Mouse (Mus musculus): Measurements from ENCODE around the gene Arl5a. TPM values are rescaled to one million over a fixed set of nuclear protein-coding genes. Genes with fewer than 3 reads are reported as not detected.

The Arl5a gene
- polyA plus RNA-seq, 1 experiment from 2014 or later, result 63.6 TPM

GRCm38 (mm10) chr2:52420001-52420710 lies 4.5 kb downstream of the Arl5a start:
- H3K4me3 ChIP-seq, result no peak overlapping the region
- no peak overlapping the region for H3K9ac ChIP-seq
- H3K9me3 ChIP-seq, result peaks cover 11% of the 10 kb centered on the region; the same call in 1 of the 2 replicates
- no peaks in the 10 kb centered on the region for H3K27me3 ChIP-seq (replicated peaks)
- WGBS, result 95% methylated on average over 7 of the region's 7 CpGs
- no peak overlapping the region for H3K4me2 ChIP-seq (replicated peaks)
- peaks cover 15% of the 10 kb centered on the region; the same call in 1 of the 2 replicates for H3K4me1 ChIP-seq
- H3K27ac ChIP-seq, result no peak overlapping the region
- peaks cover 20% of the 10 kb centered on the region for H3K36me3 ChIP-seq
- ATAC-seq (ENCODE audit: low FRiP score, low read depth), result no peak

- Histone ChIP-seq H3K36me3 (peaks cover 23% of the 10 kb centered on the region), H3K27ac (no peak overlapping the region), H3K27me3 (replicated peaks) (no peaks in the 10 kb centered on the region), H3K9me3 (peaks cover 11% of the 10 kb centered on the region; the same call in 1 of the 2 replicates), H3K9ac (no peak overlapping the region), H3K4me3 (no peak overlapping the region), H3K4me1 (peaks cover 15% of the 10 kb centered on the region; the same call in 1 of the 2 replicates), H3K4me2 (replicated peaks) (no peak overlapping the region)
- no peak for ATAC-seq (ENCODE audit: low FRiP score, low read depth)
- 84% methylated on average over 6 of the region's 6 CpGs for WGBS
Measured at GRCm38 (mm10) chr2:52419295-52419694, 5.4 kb downstream of the Arl5a start.

GRCm38 (mm10) chr2:52412524-52413037 lies 12.1 kb downstream of the Arl5a start:
- Histone ChIP-seq H3K4me2 (replicated peaks) (no peak overlapping the region), H3K27me3 (replicated peaks) (no peaks in the 10 kb centered on the region), H3K9me3 (peaks cover 32% of the 10 kb centered on the region), H3K9ac (no peak overlapping the region), H3K4me1 (no peaks in the 10 kb centered on the region), H3K36me3 (peaks cover 80% of the 10 kb centered on the region), H3K27ac (no peak overlapping the region), H3K4me3 (no peak overlapping the region)
- no peak for ATAC-seq (ENCODE audit: low FRiP score, low read depth)
- WGBS, result 96% methylated on average over 5 of the region's 5 CpGs

GRCm38 (mm10) chr2:52406480-52406879 lies 18.2 kb downstream of the Arl5a start:
- Histone ChIP-seq H3K4me2 (replicated peaks) (no peak overlapping the region), H3K4me3 (no peak overlapping the region), H3K4me1 (no peaks in the 10 kb centered on the region), H3K9me3 (peaks cover 21% of the 10 kb centered on the region), H3K27me3 (replicated peaks) (no peaks in the 10 kb centered on the region), H3K9ac (no peak overlapping the region), H3K36me3 (peaks cover 69% of the 10 kb centered on the region), H3K27ac (no peak overlapping the region)
- ATAC-seq (ENCODE audit: low FRiP score, low read depth), result no peak
- WGBS, result 97% methylated on average over 1 of the region's 1 CpGs

- Histone ChIP-seq H3K9ac (no peak overlapping the region), H3K4me1 (no peaks in the 10 kb centered on the region), H3K4me2 (replicated peaks) (no peak overlapping the region), H3K27me3 (replicated peaks) (no peaks in the 10 kb centered on the region), H3K36me3 (peaks cover 58% of the 10 kb centered on the region), H3K4me3 (no peak overlapping the region), H3K9me3 (peaks cover 10% of the 10 kb centered on the region), H3K27ac (no peak overlapping the region)
- WGBS, result 96% methylated on average over 5 of the region's 5 CpGs
- ATAC-seq (ENCODE audit: low FRiP score, low read depth), result no peak
Measured at GRCm38 (mm10) chr2:52405238-52405637, 19.5 kb downstream of the Arl5a start.

GRCm38 (mm10) chr2:52394529-52394928 lies 30.2 kb downstream of the Arl5a start:
- Histone ChIP-seq H3K9ac (no peak overlapping the region), H3K36me3 (no peaks in the 10 kb centered on the region), H3K4me2 (replicated peaks) (no peak overlapping the region), H3K27ac (no peak overlapping the region), H3K4me1 (no peaks in the 10 kb centered on the region), H3K27me3 (replicated peaks) (no peaks in the 10 kb centered on the region), H3K9me3 (no peaks in the 10 kb centered on the region), H3K4me3 (no peak overlapping the region)
- 91% methylated on average over 5 of the region's 5 CpGs for whole genome bisulfite sequencing
- ATAC-seq (ENCODE audit: low FRiP score, low read depth), result no peak

GRCm38 (mm10) chr2:52390415-52390975 lies 34.2 kb downstream of the Arl5a start:
- no peak overlapping the region for H3K27ac ChIP-seq
- H3K4me3 ChIP-seq, result no peak overlapping the region
- no peaks in the 10 kb centered on the region for H3K27me3 ChIP-seq (replicated peaks)
- H3K9ac ChIP-seq, result no peak overlapping the region
- WGBS, result 83% methylated on average over 2 of the region's 2 CpGs
- no peak overlapping the region for H3K4me2 ChIP-seq (replicated peaks)
- no peaks in the 10 kb centered on the region for H3K4me1 ChIP-seq
- H3K9me3 ChIP-seq, result no peaks in the 10 kb centered on the region
- no peaks in the 10 kb centered on the region for H3K36me3 ChIP-seq
- no peak for ATAC-seq (ENCODE audit: low FRiP score, low read depth)

- WGBS, result 78% methylated on average over 3 of the region's 3 CpGs
- H3K4me3 ChIP-seq, result no peak overlapping the region
- no peaks in the 10 kb centered on the region for H3K27me3 ChIP-seq (replicated peaks)
- H3K4me2 ChIP-seq (replicated peaks), result no peak overlapping the region
- H3K9me3 ChIP-seq, result no peaks in the 10 kb centered on the region
- H3K36me3 ChIP-seq, result no peaks in the 10 kb centered on the region
- no peak overlapping the region for H3K9ac ChIP-seq
- ATAC-seq (ENCODE audit: low FRiP score, low read depth), result no peak
- H3K27ac ChIP-seq, result no peak overlapping the region
- H3K4me1 ChIP-seq, result no peaks in the 10 kb centered on the region
Measured at GRCm38 (mm10) chr2:52389975-52390374, 34.7 kb downstream of the Arl5a start.

GRCm38 (mm10) chr2:52386451-52386850 lies 38.2 kb downstream of the Arl5a start:
- no peak for ATAC-seq (ENCODE audit: low FRiP score, low read depth)
- WGBS, result 91% methylated on average over 6 of the region's 6 CpGs

GRCm38 (mm10) chr2:52386037-52386436 lies 38.7 kb downstream of the Arl5a start:
- H3K9me3 ChIP-seq, result no peaks in the 10 kb centered on the region
- ATAC-seq (ENCODE audit: low FRiP score, low read depth), result no peak
- 72% methylated on average over 7 of the region's 7 CpGs for WGBS
- H3K27me3 ChIP-seq (replicated peaks), result no peaks in the 10 kb centered on the region
- H3K27ac ChIP-seq, result no peak overlapping the region
- no peak overlapping the region for H3K4me2 ChIP-seq (replicated peaks)
- no peak overlapping the region for H3K9ac ChIP-seq
- H3K36me3 ChIP-seq, result no peaks in the 10 kb centered on the region
- no peaks in the 10 kb centered on the region for H3K4me1 ChIP-seq
- H3K4me3 ChIP-seq, result no peak overlapping the region

More at GRCm38 (mm10) chr2:52386451-52386850, 38.2 kb downstream of the Arl5a start:
- Histone ChIP-seq H3K4me1 (no peaks in the 10 kb centered on the region), H3K27me3 (replicated peaks) (no peaks in the 10 kb centered on the region), H3K9ac (no peak overlapping the region), H3K36me3 (no peaks in the 10 kb centered on the region), H3K27ac (no peak overlapping the region), H3K4me3 (no peak overlapping the region), H3K4me2 (replicated peaks) (no peak overlapping the region), H3K9me3 (no peaks in the 10 kb centered on the region)

GRCm38 (mm10) chr2:52378848-52379261 lies 45.8 kb downstream of the Arl5a start:
- 74% methylated on average over 10 of the region's 10 CpGs for WGBS

GRCm38 (mm10) chr2:52378448-52378804 lies 46.3 kb downstream of the Arl5a start, which contains the start of gene Neb:
Gene Neb (minus strand): TSS chr2:52378474.
- no peak for ATAC-seq (ENCODE audit: low FRiP score, low read depth)
- Histone ChIP-seq H3K9me3 (no peaks in the 10 kb centered on the region), H3K36me3 (no peaks in the 10 kb centered on the region), H3K4me2 (replicated peaks) (no peak within 1 kb of the TSS), H3K27ac (no peak within 1 kb of the TSS), H3K4me1 (no peaks in the 10 kb centered on the region), H3K4me3 (no peak within 1 kb of the TSS), H3K27me3 (replicated peaks) (no peaks in the 10 kb centered on the region), H3K9ac (no peak within 1 kb of the TSS)
- 55% methylated on average over 7 of the region's 7 CpGs for WGBS

More at GRCm38 (mm10) chr2:52378848-52379261, 45.8 kb downstream of the Arl5a start:
- Histone ChIP-seq H3K4me2 (replicated peaks) (no peak overlapping the region), H3K9me3 (no peaks in the 10 kb centered on the region), H3K4me1 (no peaks in the 10 kb centered on the region), H3K27ac (no peak overlapping the region), H3K27me3 (replicated peaks) (no peaks in the 10 kb centered on the region), H3K9ac (no peak overlapping the region), H3K36me3 (no peaks in the 10 kb centered on the region), H3K4me3 (no peak overlapping the region)
- no peak for ATAC-seq (ENCODE audit: low FRiP score, low read depth)
